Mouse (Mus musculus): ENCODE results near the gene Tbca. TPM values are rescaled to one million over a fixed set of nuclear protein-coding genes. Genes with fewer than 3 reads are reported as not detected.

Gene Tbca
- 210 and 214 TPM in 2 replicates for polyA plus RNA-seq (2015; fragmentation: Nextera tagmentation; extraction: Ambion mirVana)

- peak; percentile 94 for ATAC-seq (ENCODE audit: insufficient number of reproducible peaks, low FRiP score, low TSS enrichment, low read depth)
- Histone ChIP-seq H3K9ac (peak within 1 kb of the TSS; percentile 97), H3K4me3 (replicated peaks) (peak within 1 kb of the TSS; percentile 96), H3K27me3 (0 out of 2 replicates have a peak, but pooled peaks cover 2% of the 10 kb centered on the region), H3K36me3 (no peaks in the 10 kb centered on the region), H3K4me1 (peaks cover 8% of the 10 kb centered on the region; the same call in 1 of the 2 replicates), H3K4me2 (replicated peaks) (peak within 1 kb of the TSS; percentile 67), H3K27ac (replicated peaks) (peak within 1 kb of the TSS; percentile 89), H3K9me3 (replicated peaks) (no peaks in the 10 kb centered on the region)
- under 1% methylated on average over 79 of the region's 81 CpGs for WGBS
Measured at GRCm38 (mm10) chr13:94788771-94789649, at the start of gene Tbca. Gene Tbca (plus strand): TSS chr13:94788910.

- H3K4me1 ChIP-seq = no peaks in the 10 kb centered on the region
- no peaks in the 10 kb centered on the region for H3K36me3 ChIP-seq
- H3K27ac ChIP-seq (replicated peaks) = no peak overlapping the region
- no peak overlapping the region for H3K4me2 ChIP-seq (replicated peaks)
- no peaks in the 10 kb centered on the region for H3K9me3 ChIP-seq (replicated peaks)
- WGBS = 48% methylated on average over 1 of the region's 1 CpGs
- no peak overlapping the region for H3K9ac ChIP-seq
- H3K27me3 ChIP-seq = no peaks in the 10 kb centered on the region
- no peak overlapping the region for H3K4me3 ChIP-seq (replicated peaks)
- ATAC-seq (ENCODE audit: insufficient number of reproducible peaks, low FRiP score, low TSS enrichment, low read depth) = no peak
Measured at GRCm38 (mm10) chr13:94745176-94745575, 43.5 kb upstream of the Tbca start.

GRCm38 (mm10) chr13:94765852-94766251 lies 22.9 kb upstream of the Tbca start:
- Histone ChIP-seq H3K27ac (replicated peaks) (no peak overlapping the region), H3K27me3 (no peaks in the 10 kb centered on the region), H3K4me2 (replicated peaks) (no peak overlapping the region), H3K9ac (no peak overlapping the region), H3K4me1 (no peaks in the 10 kb centered on the region), H3K9me3 (replicated peaks) (no peaks in the 10 kb centered on the region), H3K36me3 (no peaks in the 10 kb centered on the region), H3K4me3 (replicated peaks) (no peak overlapping the region)
- whole genome bisulfite sequencing = 86% methylated on average over 12 of the region's 12 CpGs
- ATAC-seq (ENCODE audit: insufficient number of reproducible peaks, low FRiP score, low TSS enrichment, low read depth) = no peak

GRCm38 (mm10) chr13:94768460-94769154 lies 20.1 kb upstream of the Tbca start:
- WGBS = 65% methylated on average over 3 of the region's 3 CpGs
- no peaks in the 10 kb centered on the region for H3K9me3 ChIP-seq (replicated peaks)
- no peaks in the 10 kb centered on the region for H3K27me3 ChIP-seq
- H3K4me1 ChIP-seq = no peaks in the 10 kb centered on the region
- ATAC-seq (ENCODE audit: insufficient number of reproducible peaks, low FRiP score, low TSS enrichment, low read depth) = no peak
- H3K4me2 ChIP-seq (replicated peaks) = no peak overlapping the region
- no peak overlapping the region for H3K9ac ChIP-seq
- no peak overlapping the region for H3K4me3 ChIP-seq (replicated peaks)
- H3K36me3 ChIP-seq = no peaks in the 10 kb centered on the region
- no peak overlapping the region for H3K27ac ChIP-seq (replicated peaks)

GRCm38 (mm10) chr13:94769155-94769470 lies 19.6 kb upstream of the Tbca start:
- Histone ChIP-seq H3K4me3 (replicated peaks) (no peak overlapping the region), H3K4me1 (no peaks in the 10 kb centered on the region), H3K9me3 (replicated peaks) (no peaks in the 10 kb centered on the region), H3K4me2 (replicated peaks) (no peak overlapping the region), H3K27ac (replicated peaks) (no peak overlapping the region), H3K27me3 (no peaks in the 10 kb centered on the region), H3K9ac (no peak overlapping the region), H3K36me3 (no peaks in the 10 kb centered on the region)
- 53% methylated on average over 6 of the region's 6 CpGs for WGBS
- ATAC-seq (ENCODE audit: insufficient number of reproducible peaks, low FRiP score, low TSS enrichment, low read depth) = no peak

GRCm38 (mm10) chr13:94786866-94787265 lies 1.8 kb upstream of the Tbca start:
- Histone ChIP-seq H3K4me1 (peaks cover 8% of the 10 kb centered on the region; the same call in 1 of the 2 replicates), H3K27me3 (0 out of 2 replicates have a peak, but pooled peaks cover 2% of the 10 kb centered on the region), H3K27ac (replicated peaks) (no peak overlapping the region), H3K4me2 (replicated peaks) (no peak overlapping the region), H3K4me3 (replicated peaks) (no peak overlapping the region), H3K9ac (no peak overlapping the region), H3K36me3 (no peaks in the 10 kb centered on the region), H3K9me3 (replicated peaks) (no peaks in the 10 kb centered on the region)
- WGBS = 80% methylated on average over 2 of the region's 2 CpGs
- ATAC-seq (ENCODE audit: insufficient number of reproducible peaks, low FRiP score, low TSS enrichment, low read depth) = no peak

GRCm38 (mm10) chr13:94794689-94795088 lies 6.0 kb downstream of the Tbca start:
- Histone ChIP-seq H3K27me3 (no peaks in the 10 kb centered on the region), H3K9me3 (replicated peaks) (no peaks in the 10 kb centered on the region), H3K4me1 (peaks cover 5% of the 10 kb centered on the region; the same call in 1 of the 2 replicates), H3K4me3 (replicated peaks) (no peak overlapping the region), H3K9ac (no peak overlapping the region), H3K36me3 (no peaks in the 10 kb centered on the region), H3K27ac (replicated peaks) (no peak overlapping the region), H3K4me2 (replicated peaks) (no peak overlapping the region)
- no peak for ATAC-seq (ENCODE audit: insufficient number of reproducible peaks, low FRiP score, low TSS enrichment, low read depth)
- WGBS = 62% methylated on average over 1 of the region's 1 CpGs

- WGBS = 77% methylated on average over 5 of the region's 5 CpGs
- Histone ChIP-seq H3K4me3 (replicated peaks) (no peak overlapping the region), H3K4me2 (replicated peaks) (no peak overlapping the region), H3K9ac (no peak overlapping the region), H3K4me1 (no peaks in the 10 kb centered on the region), H3K27me3 (no peaks in the 10 kb centered on the region), H3K36me3 (no peaks in the 10 kb centered on the region), H3K27ac (replicated peaks) (no peak overlapping the region), H3K9me3 (replicated peaks) (no peaks in the 10 kb centered on the region)
- no peak for ATAC-seq (ENCODE audit: insufficient number of reproducible peaks, low FRiP score, low TSS enrichment, low read depth)
Measured at GRCm38 (mm10) chr13:94803480-94804057, 14.9 kb downstream of the Tbca start.

GRCm38 (mm10) chr13:94806315-94807179 lies 17.8 kb downstream of the Tbca start:
- 30% methylated on average over 9 of the region's 9 CpGs for WGBS
- H3K27ac ChIP-seq (replicated peaks) = no peak overlapping the region
- no peaks in the 10 kb centered on the region for H3K9me3 ChIP-seq (replicated peaks)

GRCm38 (mm10) chr13:94808596-94808995 lies 19.9 kb downstream of the Tbca start:
- ATAC-seq (ENCODE audit: insufficient number of reproducible peaks, low FRiP score, low TSS enrichment, low read depth) = no peak
- Histone ChIP-seq H3K9me3 (replicated peaks) (no peaks in the 10 kb centered on the region), H3K4me3 (replicated peaks) (no peak overlapping the region), H3K4me1 (0 out of 2 replicates have a peak, but pooled peaks cover 4% of the 10 kb centered on the region), H3K27me3 (no peaks in the 10 kb centered on the region), H3K4me2 (replicated peaks) (no peak overlapping the region), H3K27ac (replicated peaks) (no peak overlapping the region), H3K36me3 (no peaks in the 10 kb centered on the region), H3K9ac (no peak overlapping the region)

More at GRCm38 (mm10) chr13:94806315-94807179, 17.8 kb downstream of the Tbca start:
- no peaks in the 10 kb centered on the region for H3K36me3 ChIP-seq
- no peak overlapping the region for H3K4me2 ChIP-seq (replicated peaks)
- no peaks in the 10 kb centered on the region for H3K27me3 ChIP-seq
- H3K4me3 ChIP-seq (replicated peaks) = no peak overlapping the region
- H3K4me1 ChIP-seq = no peaks in the 10 kb centered on the region
- no peak for ATAC-seq (ENCODE audit: insufficient number of reproducible peaks, low FRiP score, low TSS enrichment, low read depth)
- no peak overlapping the region for H3K9ac ChIP-seq
